Mouse (Mus musculus): ENCODE results near the gene Adra2a. TPM values are rescaled to one million over a fixed set of nuclear protein-coding genes. Genes with fewer than 3 reads are reported as not detected.

Gene Adra2a
- not detected for polyA plus RNA-seq (2017; shearing (Covaris generic))

DNA sequence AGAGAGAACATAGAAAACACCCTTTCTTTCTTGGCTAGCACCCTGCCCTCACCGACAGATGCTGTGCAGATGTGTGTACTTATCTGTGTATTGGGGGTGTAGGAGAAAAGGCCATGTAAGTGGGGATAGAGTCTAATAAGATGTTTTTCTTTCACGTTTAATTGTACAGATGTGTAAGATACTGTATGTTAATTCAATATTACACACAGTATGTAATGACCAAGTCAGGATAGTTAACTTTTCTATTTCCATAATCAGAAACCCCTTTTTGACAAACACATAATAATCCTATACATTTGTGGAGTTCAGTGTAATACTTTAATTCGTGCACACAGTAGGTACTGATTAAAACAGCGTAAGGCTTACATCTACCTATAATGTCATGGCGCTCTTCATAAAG, at the start of gene Adra2a:
Gene Adra2a, plus strand, starts transcription at position 301 of the 400 bp plus-strand sequence.

Other genes starting within 250 kb of the Adra2a start
- gene Pdcd4, start 151.9 kb upstream of the Adra2a start, polyA plus RNA-seq (2017; shearing (Covaris generic)): 67.2 TPM
- gene Shoc2, start 99.8 kb upstream of the Adra2a start, polyA plus RNA-seq (2017; shearing (Covaris generic)): 61.0 TPM
- gene Bbip1, start 99.5 kb upstream of the Adra2a start, polyA plus RNA-seq (2017; shearing (Covaris generic)): 51.6 TPM

Measured in effector memory CD4-positive, alpha-beta T cell, adult 7 months (primary cell).